Comparison of ENCODE assay signal across 9 mouse cellular contexts in genomic region chr2:30720291-30720690, GRCm38 (mm10).
DNase-seq lines count a peak whose midpoint lies in the region; ATAC-seq and TF ChIP-seq lines count a peak whose summit lies in the region.
"Had no signal": no experiment of that assay in that cellular context is flagged by ENCODE, and none has a peak within 500 bp of the region (broad histone marks: within the 10 kb centered on the region; RNA-seq: fewer than 3 reads in every experiment).

No protein-coding gene starts in this region.

- no peak for TF ChIP-seq POLR2A in bone marrow macrophage, adult 2 months (IDR thresholded peaks at IDR 0.05; ENCODE audit: borderline replicate concordance, low read depth, low read length)

- H3K9me3 ChIP-seq in heart, embryonic 15.5 days (replicated peaks) = no peaks in the 10 kb centered on the region
- no peaks in the 10 kb centered on the region for H3K9me3 ChIP-seq in liver, postnatal 0 days (ENCODE audit: low read length)

- DNase-seq in heart, adult 11 months = peak; percentile 93
- no peak for DNase-seq in heart, adult 8-10 months (ENCODE audit: low spot score)
- DNase-seq in liver, postnatal 0 days = no peak
- no peak for DNase-seq in thymus, postnatal 14 days
- no peak for DNase-seq in lung, postnatal 10 days
- no peak for DNase-seq in right cerebral cortex, postnatal 4 days

- 0 out of 2 replicates have a peak, but pooled peaks have one; percentile 7 for TF ChIP-seq CTCF in bone marrow macrophage, adult 2 months (IDR thresholded peaks at IDR 0.05; ENCODE audit: low read depth, low read length)
- TF ChIP-seq CTCF in liver, postnatal 0 days (IDR thresholded peaks at IDR 0.05; ENCODE audit: low read depth) = no peak

- H3K4me3 ChIP-seq in bone marrow macrophage, adult 2 months (ENCODE audit: insufficient read depth, low read length) = no peak overlapping the region
- H3K4me3 ChIP-seq in heart, embryonic 15.5 days = no peak overlapping the region
- no peak overlapping the region for H3K4me3 ChIP-seq in liver, postnatal 0 days (ENCODE audit: low read depth, low read length)

- H3K9ac ChIP-seq in heart, embryonic 15.5 days = peak overlapping the region; percentile 56
- peak overlapping the region; percentile 38 for H3K9ac ChIP-seq in liver, postnatal 0 days (replicated peaks)
- H3K9ac ChIP-seq: liver, embryonic 14.5 days had no signal

- H3K4me2 ChIP-seq in heart, embryonic 15.5 days = peak overlapping the region; percentile 60
- H3K4me2 ChIP-seq in liver, postnatal 0 days (ENCODE audit: low read depth, low read length) = 0 out of 2 replicates have a peak overlapping the region, but pooled peaks have one; percentile 13

- no peaks in the 10 kb centered on the region for H3K36me3 ChIP-seq in heart, embryonic 15.5 days
- H3K36me3 ChIP-seq in liver, postnatal 0 days (replicated peaks; ENCODE audit: insufficient read depth, low read length) = no peaks in the 10 kb centered on the region

- H3K4me1 ChIP-seq in bone marrow macrophage, adult 2 months (ENCODE audit: control insufficient read depth, insufficient read depth, low read length) = peaks cover 44% of the 10 kb centered on the region
- H3K4me1 ChIP-seq in heart, embryonic 15.5 days (replicated peaks) = peaks cover 83% of the 10 kb centered on the region
- peaks cover 30% of the 10 kb centered on the region for H3K4me1 ChIP-seq in liver, postnatal 0 days (ENCODE audit: insufficient read depth)

- 56% methylated on average over 5 of the region's 5 CpGs for WGBS in heart, embryonic 15.5 days
- 82% methylated on average over 5 of the region's 5 CpGs for WGBS in liver, postnatal 0 days (ENCODE audit: insufficient replicate concordance)

- H3K27me3 ChIP-seq in heart, embryonic 15.5 days = no peaks in the 10 kb centered on the region
- peaks cover 21% of the 10 kb centered on the region for H3K27me3 ChIP-seq in liver, postnatal 0 days (ENCODE audit: insufficient read depth, low read length)

- no peak for ATAC-seq in heart, embryonic 15.5 days (replicated peaks; ENCODE audit: insufficient number of reproducible peaks, insufficient read depth, low FRiP score, low read depth)
- ATAC-seq in liver, postnatal 0 days = no peak

- TF ChIP-seq EP300 in liver, postnatal 0 days (IDR thresholded peaks at IDR 0.05; ENCODE audit: low read depth) = no peak

- no peak overlapping the region for H3K27ac ChIP-seq in bone marrow macrophage, adult 2 months (ENCODE audit: insufficient read depth, low read depth, low read length)
- peak overlapping the region; percentile 94 for H3K27ac ChIP-seq in heart, embryonic 15.5 days
- H3K27ac ChIP-seq in liver, postnatal 0 days (ENCODE audit: low read depth) = no peak overlapping the region
- H3K27ac ChIP-seq: liver, embryonic 14.5 days had no signal
